Mouse (Mus musculus): Measurements from ENCODE around the gene Ttyh2. TPM values are rescaled to one million over a fixed set of nuclear protein-coding genes. Genes with fewer than 3 reads are reported as not detected.
"Not testable (repeated sequence)": the region's sequence is repeated elsewhere in the genome, so short reads cannot be mapped to it uniquely, and the experiment has no call there.

Ttyh2 gene
- polyA plus RNA-seq, 1 experiment: 130 TPM

GRCm38 (mm10) chr11:114667932-114668285 is 7.3 kb upstream of the Ttyh2 start:
- 16% methylated on average over 11 of the region's 11 CpGs for WGBS
- not testable (repeated sequence) for H3K27me3 ChIP-seq (ENCODE audit: control insufficient read depth, insufficient read depth, low read length); H3K4me3 ChIP-seq (ENCODE audit: low read depth, low read length); H3K27ac ChIP-seq (ENCODE audit: insufficient read depth, low read depth, low read length)
- Histone ChIP-seq H3K36me3 (ENCODE audit: control insufficient read depth, insufficient read depth, low read length) (peaks cover 19% of the 10 kb centered on the region), H3K4me1 (ENCODE audit: control insufficient read depth, insufficient read depth, insufficient read length, low read length) (peaks cover 22% of the 10 kb centered on the region)
- TF ChIP-seq CTCF (IDR thresholded peaks at IDR 0.05; ENCODE audit: extremely low read depth, insufficient read length, insufficient replicate concordance, low read depth, low read length): 0 out of 2 replicates have a peak, but pooled peaks have one; percentile 34

GRCm38 (mm10) chr11:114668301-114668710 is 6.9 kb upstream of the Ttyh2 start, which contains the start of gene Rpl38:
Gene Rpl38 (plus strand): TSS chr11:114668524.
- Histone ChIP-seq H3K4me1 (ENCODE audit: control insufficient read depth, insufficient read depth, insufficient read length, low read length) (peaks cover 23% of the 10 kb centered on the region), H3K4me3 (ENCODE audit: low read depth, low read length) (peak within 1 kb of the TSS; percentile 76), H3K36me3 (ENCODE audit: control insufficient read depth, insufficient read depth, low read length) (peaks cover 23% of the 10 kb centered on the region), H3K27ac (ENCODE audit: insufficient read depth, low read depth, low read length) (peak within 1 kb of the TSS; percentile 53), H3K27me3 (ENCODE audit: control insufficient read depth, insufficient read depth, low read length) (no peaks in the 10 kb centered on the region)
- WGBS: 0% methylated on average over 18 of the region's 21 CpGs
- TF ChIP-seq POLR2A (IDR thresholded peaks at IDR 0.05; ENCODE audit: low read depth, low read length): peak; percentile 75; the same call in 1 of the 2 replicates
- TF ChIP-seq CTCF (IDR thresholded peaks at IDR 0.05; ENCODE audit: extremely low read depth, insufficient read length, insufficient replicate concordance, low read depth, low read length): peak; percentile 62; the same call in 1 of the 2 replicates

- no peak; the same call in 1 of the 2 replicates for TF ChIP-seq POLR2A (IDR thresholded peaks at IDR 0.05; ENCODE audit: low read depth, low read length)
- peak; percentile 63; the same call in 1 of the 2 replicates for TF ChIP-seq CTCF (IDR thresholded peaks at IDR 0.05; ENCODE audit: extremely low read depth, insufficient read length, insufficient replicate concordance, low read depth, low read length)
- H3K27me3 ChIP-seq (ENCODE audit: control insufficient read depth, insufficient read depth, low read length): no peaks in the 10 kb centered on the region
- peak overlapping the region; percentile 76 for H3K4me3 ChIP-seq (ENCODE audit: low read depth, low read length)
- under 1% methylated on average over 60 of the region's 60 CpGs for WGBS
- peak overlapping the region; percentile 53 for H3K27ac ChIP-seq (ENCODE audit: insufficient read depth, low read depth, low read length)
- H3K4me1 ChIP-seq (ENCODE audit: control insufficient read depth, insufficient read depth, insufficient read length, low read length): peaks cover 26% of the 10 kb centered on the region
- H3K36me3 ChIP-seq (ENCODE audit: control insufficient read depth, insufficient read depth, low read length): peaks cover 28% of the 10 kb centered on the region
Measured at GRCm38 (mm10) chr11:114668741-114669623, 6.2 kb upstream of the Ttyh2 start.

- Histone ChIP-seq H3K27ac (ENCODE audit: insufficient read depth, low read depth, low read length) (peak overlapping the region; percentile 53), H3K4me1 (ENCODE audit: control insufficient read depth, insufficient read depth, insufficient read length, low read length) (peaks cover 29% of the 10 kb centered on the region), H3K27me3 (ENCODE audit: control insufficient read depth, insufficient read depth, low read length) (no peaks in the 10 kb centered on the region), H3K4me3 (ENCODE audit: low read depth, low read length) (peak overlapping the region; percentile 76), H3K36me3 (ENCODE audit: control insufficient read depth, insufficient read depth, low read length) (peaks cover 28% of the 10 kb centered on the region)
- TF ChIP-seq CTCF (IDR thresholded peaks at IDR 0.05; ENCODE audit: extremely low read depth, insufficient read length, insufficient replicate concordance, low read depth, low read length): no peak
- WGBS: 8% methylated on average over 12 of the region's 12 CpGs
Measured at GRCm38 (mm10) chr11:114669651-114670168, 5.5 kb upstream of the Ttyh2 start.

- Histone ChIP-seq H3K4me1 (ENCODE audit: control insufficient read depth, insufficient read depth, insufficient read length, low read length) (peaks cover 31% of the 10 kb centered on the region), H3K36me3 (ENCODE audit: control insufficient read depth, insufficient read depth, low read length) (peaks cover 28% of the 10 kb centered on the region), H3K27ac (ENCODE audit: insufficient read depth, low read depth, low read length) (peak overlapping the region; percentile 53), H3K4me3 (ENCODE audit: low read depth, low read length) (no peak overlapping the region), H3K27me3 (ENCODE audit: control insufficient read depth, insufficient read depth, low read length) (no peaks in the 10 kb centered on the region)
- 47% methylated on average over 5 of the region's 5 CpGs for WGBS
- no peak for TF ChIP-seq POLR2A (IDR thresholded peaks at IDR 0.05; ENCODE audit: low read depth, low read length)
- no peak for TF ChIP-seq CTCF (IDR thresholded peaks at IDR 0.05; ENCODE audit: extremely low read depth, insufficient read length, insufficient replicate concordance, low read depth, low read length)
Measured at GRCm38 (mm10) chr11:114671147-114671546, 4.1 kb upstream of the Ttyh2 start.

GRCm38 (mm10) chr11:114672794-114673718 is 2.2 kb upstream of the Ttyh2 start:
- H3K4me3 ChIP-seq (ENCODE audit: low read depth, low read length): no peak overlapping the region
- no peaks in the 10 kb centered on the region for H3K27me3 ChIP-seq (ENCODE audit: control insufficient read depth, insufficient read depth, low read length)
- TF ChIP-seq CTCF (IDR thresholded peaks at IDR 0.05; ENCODE audit: extremely low read depth, insufficient read length, insufficient replicate concordance, low read depth, low read length): peak; percentile 90; the same call in 1 of the 2 replicates
- TF ChIP-seq POLR2A (IDR thresholded peaks at IDR 0.05; ENCODE audit: low read depth, low read length): no peak
- no peak overlapping the region for H3K27ac ChIP-seq (ENCODE audit: insufficient read depth, low read depth, low read length)
- 53% methylated on average over 9 of the region's 9 CpGs for WGBS
- H3K36me3 ChIP-seq (ENCODE audit: control insufficient read depth, insufficient read depth, low read length): peaks cover 28% of the 10 kb centered on the region
- peaks cover 39% of the 10 kb centered on the region for H3K4me1 ChIP-seq (ENCODE audit: control insufficient read depth, insufficient read depth, insufficient read length, low read length)

Measured in small intestine, adult 2 months (tissue).